Mouse (Mus musculus): ENCODE measurements at regions not wholly inside any gene's neighbourhood (a gene's known extent, or its start where the extent isn't known, plus 50 kb on each side); places are given as distances from the start of the nearest gene placed in this dataset.

DNA sequence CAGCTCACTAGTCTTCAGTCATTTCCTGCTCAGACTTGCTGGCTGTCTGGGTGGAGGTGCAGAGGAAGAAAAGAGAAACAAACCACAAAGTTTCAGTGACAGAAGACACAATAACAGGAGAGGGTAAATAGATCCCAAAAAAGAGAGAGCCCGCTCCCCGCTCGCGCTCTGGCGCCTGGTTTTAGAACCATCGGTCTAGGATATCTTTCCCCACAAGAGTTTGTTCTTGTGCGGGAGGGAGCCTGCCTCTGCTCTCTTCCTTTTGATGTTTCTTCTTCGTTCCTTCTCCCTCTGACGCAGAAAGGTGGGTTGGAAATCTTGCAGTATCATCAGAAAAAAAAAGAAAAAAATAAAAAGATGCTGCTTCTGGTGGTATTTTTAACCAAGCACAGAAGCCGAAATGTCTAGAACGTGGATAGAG, 71.3 kb upstream of the Zfp217 start:
- no peak for DNase-seq (ENCODE audit: low spot score)

DNA sequence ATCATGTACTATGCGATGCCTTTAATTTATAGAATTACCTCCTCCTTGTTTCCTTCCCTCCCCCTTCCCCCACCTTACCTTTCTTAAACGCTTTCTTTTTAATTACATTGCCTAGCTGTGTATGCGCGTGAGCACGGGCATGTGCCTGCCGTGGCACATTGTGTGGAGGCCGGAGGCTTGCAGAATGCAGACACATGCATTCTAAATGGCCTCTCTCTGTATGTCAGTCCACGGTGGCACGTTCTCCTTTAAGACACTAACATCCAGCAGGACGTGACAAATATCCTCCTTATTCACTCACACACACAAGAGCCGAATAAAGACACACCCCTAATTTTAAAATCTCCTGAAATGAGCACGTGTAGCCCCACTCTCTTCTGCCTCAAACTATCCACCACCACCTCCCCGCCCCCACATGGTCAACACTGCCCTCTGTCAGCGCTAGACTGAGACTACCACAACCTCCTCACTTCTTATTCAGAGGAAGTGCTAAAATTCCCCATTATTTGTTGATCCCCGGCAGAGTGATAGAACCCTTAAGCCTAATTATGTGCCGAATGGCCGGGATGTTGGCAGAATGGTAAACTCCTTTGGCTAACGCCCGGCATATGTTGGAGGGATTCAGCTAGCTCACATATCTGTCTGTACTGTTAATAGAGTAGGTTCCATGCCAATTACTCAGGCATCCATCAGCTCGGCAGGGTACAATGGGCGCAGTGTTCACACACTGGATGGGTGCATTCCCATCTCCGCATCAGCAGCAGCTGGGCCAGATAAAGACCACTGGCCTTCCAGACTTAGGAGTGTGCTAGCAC, 70.5 kb upstream of the Zfp217 start:
- DNase-seq (ENCODE audit: low spot score), result no peak

DNA sequence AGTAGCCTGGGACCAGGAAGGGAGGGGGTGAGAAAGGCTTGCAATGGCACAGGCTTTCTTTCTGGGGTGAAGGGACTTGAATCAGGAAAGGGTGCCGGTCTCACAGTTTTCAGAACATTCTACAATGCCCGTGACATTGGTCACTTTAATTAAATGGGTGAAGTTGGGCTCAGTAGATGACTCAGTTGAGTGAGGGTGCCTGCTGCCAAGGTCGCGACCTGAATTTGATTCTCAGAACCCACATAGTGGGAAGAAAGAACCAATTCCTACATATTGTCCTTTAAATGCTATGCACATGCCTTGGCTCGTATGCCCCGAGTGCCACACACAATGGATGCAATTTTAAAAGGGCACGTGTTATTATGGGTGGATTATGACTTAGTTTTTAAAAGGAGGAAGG, 68.4 kb upstream of the Zfp217 start:
- DNase-seq (ENCODE audit: low spot score), result no peak

DNA sequence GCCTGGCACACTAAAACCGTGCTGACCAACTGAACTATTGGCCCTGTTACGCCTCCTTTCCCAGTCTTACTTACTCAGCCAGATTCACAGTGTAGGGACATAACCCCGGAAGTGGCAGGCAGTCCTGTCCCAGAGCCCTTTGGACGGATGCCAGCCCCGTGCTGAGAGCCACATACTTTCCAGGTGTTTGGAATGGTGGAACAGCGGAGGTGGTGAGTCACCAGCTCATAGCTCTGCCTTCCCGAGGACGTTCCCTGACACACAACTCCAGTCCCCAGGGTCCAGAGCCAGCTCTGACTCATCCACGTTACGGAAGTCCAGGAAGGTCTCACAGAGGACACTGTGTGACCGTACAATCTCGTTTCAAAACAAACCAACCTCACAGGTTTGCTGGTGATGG, 61.2 kb upstream of the Zfp217 start:
- DNase-seq (ENCODE audit: low spot score), result no peak

DNA sequence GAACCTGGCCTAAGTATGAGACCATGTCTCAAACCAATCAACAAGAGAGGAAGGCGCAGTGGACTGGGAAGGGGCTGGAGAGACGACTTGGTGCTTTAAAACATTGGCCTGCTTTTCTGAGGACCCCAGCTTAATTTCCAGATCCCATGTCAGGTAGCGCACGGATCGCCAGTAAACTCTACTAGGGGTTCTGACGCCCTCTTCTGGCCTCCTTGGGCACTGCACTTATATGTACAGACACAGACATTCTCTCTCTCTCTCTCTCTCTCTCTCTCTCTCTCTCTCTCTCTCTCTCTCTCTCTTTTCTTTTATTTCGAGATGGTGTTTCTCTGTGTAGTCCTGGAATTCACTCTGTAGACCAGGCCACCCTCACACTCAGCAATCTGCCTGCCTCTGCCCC, 60.0 kb upstream of the Zfp217 start:
- DNase-seq (ENCODE audit: low spot score), result no peak

DNA sequence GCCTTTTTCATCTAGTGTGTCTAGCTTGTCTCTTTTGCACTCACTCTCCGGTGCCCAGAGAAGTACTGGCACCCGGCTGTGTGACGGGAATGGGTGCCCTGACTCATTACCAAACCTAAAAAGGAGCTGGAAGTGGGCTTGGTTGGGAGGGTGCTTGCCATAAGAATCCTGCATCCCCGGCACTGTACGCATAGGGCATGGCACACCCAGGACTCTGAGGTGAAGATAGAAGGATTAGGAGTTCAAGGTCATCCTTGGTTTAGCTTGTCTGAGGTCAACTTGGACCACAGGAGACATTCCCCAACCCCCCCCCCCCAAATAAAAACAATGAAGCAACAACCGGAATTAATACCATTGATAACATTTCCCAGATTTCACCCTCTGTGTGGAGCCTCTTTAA, 59.5 kb upstream of the Zfp217 start:
- no peak for DNase-seq (ENCODE audit: low spot score)

DNA sequence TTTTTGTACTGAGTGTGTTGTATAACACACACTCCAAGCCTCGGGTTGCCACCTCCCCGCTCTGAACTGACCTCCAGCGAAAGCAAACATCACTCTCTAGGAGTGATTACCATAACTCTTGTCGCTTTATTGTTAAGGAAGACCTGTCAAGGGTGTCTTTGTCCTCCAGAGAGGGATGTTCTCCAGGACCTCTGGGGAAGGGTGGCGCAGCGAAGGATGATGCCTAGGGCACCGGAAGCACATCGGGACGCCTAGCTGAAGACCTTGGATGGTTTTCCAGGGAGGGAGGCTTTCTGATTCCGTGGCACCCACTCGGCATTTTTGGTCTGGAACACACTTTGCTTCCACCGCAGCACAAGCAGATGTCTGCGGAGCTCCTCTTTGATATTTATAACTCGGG, 59.0 kb upstream of the Zfp217 start:
- DNase-seq (ENCODE audit: low spot score), result no peak

DNA sequence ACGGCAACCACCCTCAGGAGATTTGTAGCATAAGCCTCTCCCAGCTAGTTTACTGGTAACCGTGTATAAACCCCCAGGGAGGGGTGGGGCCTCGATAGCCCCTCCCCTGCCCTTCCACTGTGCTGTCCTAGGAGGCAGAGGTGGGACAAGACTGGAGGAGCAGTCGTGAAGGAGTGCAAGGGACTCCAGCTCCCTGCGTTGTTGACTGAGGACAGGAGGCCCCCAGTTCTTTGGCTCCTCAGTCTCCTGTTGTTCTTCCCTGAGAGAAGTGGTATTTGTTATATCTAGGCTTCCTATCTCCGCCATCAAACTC, 58.5 kb upstream of the Zfp217 start:
- DNase-seq (ENCODE audit: low spot score), result no peak

DNA sequence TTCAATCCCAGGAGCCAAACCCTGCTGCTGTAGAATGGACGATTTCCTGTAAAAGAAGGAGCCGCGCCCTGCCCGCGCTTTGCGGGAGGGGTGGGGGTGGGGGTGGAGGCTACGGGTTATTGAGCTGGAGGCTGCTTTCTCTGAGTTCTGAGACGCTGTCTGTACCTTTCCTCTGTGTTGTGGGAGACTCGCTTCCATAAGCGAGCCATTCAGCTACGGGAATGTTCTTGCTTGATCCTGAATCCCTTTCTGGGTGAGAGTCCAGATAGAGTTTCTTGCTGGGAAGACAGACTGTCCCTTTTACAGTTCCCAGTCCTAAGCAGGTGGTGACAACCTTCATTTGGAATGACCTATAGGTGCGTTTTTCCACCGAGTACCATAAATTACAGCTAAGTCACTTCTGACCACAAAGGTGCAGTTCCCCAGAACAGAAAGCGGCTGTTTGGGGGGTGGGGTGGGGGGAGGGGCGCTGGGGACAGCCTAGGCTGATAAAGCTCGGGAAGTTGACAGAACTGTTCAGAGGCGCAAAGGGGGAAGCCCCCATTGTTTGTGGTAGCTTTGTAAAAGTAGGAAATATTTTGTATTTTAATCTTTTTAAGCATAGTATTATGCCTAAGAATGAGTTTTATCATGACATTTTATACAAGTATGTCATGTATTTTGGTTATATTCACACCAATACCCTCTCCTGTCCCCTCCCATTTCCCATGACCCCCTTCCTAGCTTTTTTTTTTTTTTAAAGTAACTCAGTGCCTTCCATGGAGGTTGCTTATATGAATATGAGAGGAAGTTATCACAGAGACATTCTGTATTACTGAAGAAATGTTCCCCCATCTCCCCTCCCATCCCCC, 57.9 kb upstream of the Zfp217 start:
- DNase-seq (ENCODE audit: low spot score), result no peak

DNA sequence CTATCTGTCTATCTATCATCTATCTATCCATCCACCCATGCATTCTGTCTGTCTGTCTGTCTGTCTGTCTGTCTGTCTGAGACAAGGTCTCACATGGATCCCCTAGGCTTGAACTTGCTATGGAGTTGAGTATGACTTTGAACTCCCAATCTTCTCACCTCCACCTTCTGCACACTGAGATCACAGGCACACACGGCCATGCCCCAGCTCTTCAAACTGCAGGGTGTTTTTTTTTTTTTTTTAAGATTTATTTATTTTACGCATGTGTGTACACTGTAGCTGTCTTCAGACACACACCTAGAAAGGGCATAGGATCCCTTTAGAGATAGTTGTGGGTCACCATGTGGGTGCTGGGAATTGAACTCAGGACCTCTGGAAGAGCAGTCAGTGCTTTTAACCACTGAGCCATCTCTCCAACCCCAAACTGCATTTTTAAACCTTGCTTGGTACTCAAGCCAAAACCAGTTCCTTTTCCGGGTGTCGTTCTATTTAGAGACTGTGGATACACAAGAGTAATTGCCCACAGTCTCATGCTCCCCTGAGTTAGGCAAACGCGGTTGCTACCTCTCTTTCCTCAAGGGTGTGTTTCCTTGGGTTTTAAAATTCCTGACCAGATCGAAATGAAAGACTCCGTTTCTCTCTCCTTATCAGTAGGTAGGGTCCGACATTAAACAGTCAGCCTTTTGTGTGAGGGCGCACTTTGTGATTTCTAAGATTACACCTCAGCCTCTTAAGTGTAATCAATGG, 57.0 kb upstream of the Zfp217 start:
- DNase-seq (ENCODE audit: low spot score), result no peak

DNA sequence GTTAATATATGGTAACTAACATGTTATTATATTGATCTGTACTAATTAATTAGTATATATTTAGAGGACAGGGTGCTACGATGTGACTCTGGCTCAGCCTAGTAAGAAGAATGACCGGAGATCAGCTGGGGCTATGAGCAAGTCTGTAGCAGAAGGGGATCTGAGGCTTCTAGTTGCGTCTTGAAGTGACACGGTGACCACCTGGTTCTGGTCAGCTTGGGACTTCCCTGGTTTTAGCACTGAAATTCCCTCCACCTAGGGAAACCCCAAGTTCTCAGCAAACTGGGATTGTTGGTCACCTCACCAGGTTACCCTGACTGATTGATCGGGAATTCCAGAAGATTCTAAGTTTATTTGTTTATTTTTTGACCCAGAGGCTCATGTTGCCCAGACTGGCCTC, 55.6 kb upstream of the Zfp217 start:
- DNase-seq (ENCODE audit: low spot score), result no peak

DNA sequence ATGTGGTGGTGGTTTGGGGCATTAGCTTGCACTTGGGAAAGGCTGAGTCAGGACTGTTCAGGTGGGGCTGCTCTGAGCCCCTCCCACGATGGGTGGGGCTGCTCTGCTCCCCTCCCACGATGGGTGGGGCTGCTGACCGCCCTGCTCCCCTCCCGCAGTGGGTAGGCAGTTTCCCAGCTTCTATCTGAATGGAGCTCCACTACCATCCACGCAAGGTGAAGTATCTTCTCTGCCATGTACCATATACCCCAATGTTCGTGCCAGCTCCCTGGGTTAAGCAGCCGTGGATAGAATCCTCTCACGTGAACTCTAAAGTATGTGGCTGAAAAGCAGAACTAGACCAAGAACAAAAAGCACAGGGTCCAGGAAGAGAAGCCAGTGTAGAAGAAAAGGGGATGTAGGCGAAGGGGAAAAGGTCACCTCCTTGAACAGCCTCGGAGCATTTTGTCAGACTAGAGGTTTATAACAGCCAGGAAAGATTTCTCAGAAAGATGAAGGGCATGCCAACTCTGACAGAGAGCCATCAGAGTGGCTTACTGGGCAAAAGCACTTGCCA, 54.0 kb upstream of the Zfp217 start:
- DNase-seq (ENCODE audit: low spot score), result no peak

All from layer of hippocampus, adult 9-10 months (tissue).